Mouse (Mus musculus): ENCODE data around the gene Fbxl19. TPM values are rescaled to one million over a fixed set of nuclear protein-coding genes. Genes with fewer than 3 reads are reported as not detected.
A peak's percentile ranks its signal among the peaks of the same experiment; 100 is the strongest.
"Not testable (repeated sequence)": the region's sequence is repeated elsewhere in the genome, so short reads cannot be mapped to it uniquely, and the experiment has no call there.

Fbxl19 gene
- polyA plus RNA-seq, 1 experiment from 2014 or later, result 7.2 TPM

GRCm38 (mm10) chr7:127768997-127769593 lies 24.8 kb downstream of the Fbxl19 start:
- Histone ChIP-seq H3K4me3 (ENCODE audit: low read depth, low read length) (peak overlapping the region; percentile 38), H3K9me3 (replicated peaks; ENCODE audit: control insufficient read depth, low read length) (no peaks in the 10 kb centered on the region), H3K4me1 (ENCODE audit: control insufficient read depth, insufficient read depth, low read length) (peaks cover 21% of the 10 kb centered on the region; the same call in 1 of the 2 replicates), H3K36me3 (ENCODE audit: control insufficient read depth, insufficient read depth, low read length) (peaks cover 44% of the 10 kb centered on the region), H3K4me2 (ENCODE audit: low read length) (peak overlapping the region; percentile 80), H3K27ac (ENCODE audit: low read depth, low read length) (peak overlapping the region; percentile 52; the same call in 1 of the 2 replicates), H3K27me3 (replicated peaks; ENCODE audit: control insufficient read depth, insufficient read depth, low read length) (no peaks in the 10 kb centered on the region), H3K9ac (ENCODE audit: low read length) (peak overlapping the region; percentile 73; the same call in 1 of the 2 replicates)
- 0% methylated on average over 16 of the region's 16 CpGs for WGBS
- ATAC-seq, result peak; percentile 90
- DNase-seq (ENCODE audit: low spot score), result peak; percentile 98

- peak within 1 kb of the TSS; percentile 73 for H3K9ac ChIP-seq (ENCODE audit: low read length)
- H3K4me1 ChIP-seq (ENCODE audit: control insufficient read depth, insufficient read depth, low read length), result peaks cover 21% of the 10 kb centered on the region; the same call in 1 of the 2 replicates
- H3K27me3 ChIP-seq (replicated peaks; ENCODE audit: control insufficient read depth, insufficient read depth, low read length), result no peaks in the 10 kb centered on the region
- peak within 1 kb of the TSS; percentile 52; the same call in 1 of the 2 replicates for H3K27ac ChIP-seq (ENCODE audit: low read depth, low read length)
- peaks cover 38% of the 10 kb centered on the region for H3K36me3 ChIP-seq (ENCODE audit: control insufficient read depth, insufficient read depth, low read length)
- H3K9me3 ChIP-seq (replicated peaks; ENCODE audit: control insufficient read depth, low read length), result no peaks in the 10 kb centered on the region
- under 1% methylated on average over 24 of the region's 24 CpGs for WGBS
- ATAC-seq, result peak; percentile 75
- H3K4me3 ChIP-seq (ENCODE audit: low read depth, low read length), result peak within 1 kb of the TSS; percentile 38
- peak within 1 kb of the TSS; percentile 80 for H3K4me2 ChIP-seq (ENCODE audit: low read length)
- peak; percentile 75 for DNase-seq (ENCODE audit: low spot score)
These were observed 25.3 kb downstream of the Fbxl19 start, which contains the start of gene Orai3 for GRCm38 (mm10) chr7:127769651-127770038. Orai3 (plus strand) TSS chr7:127769815.

GRCm38 (mm10) chr7:127770039-127770905 lies 25.9 kb downstream of the Fbxl19 start:
- peak overlapping the region; percentile 80 for H3K4me2 ChIP-seq (ENCODE audit: low read length)
- no peaks in the 10 kb centered on the region for H3K9me3 ChIP-seq (replicated peaks; ENCODE audit: control insufficient read depth, low read length)
- ATAC-seq, result peak; percentile 21
- DNase-seq (ENCODE audit: low spot score), result peak; percentile 31
- peak overlapping the region; percentile 52; the same call in 1 of the 2 replicates for H3K27ac ChIP-seq (ENCODE audit: low read depth, low read length)
- WGBS, result 8% methylated on average over 27 of the region's 27 CpGs
- peaks cover 21% of the 10 kb centered on the region; the same call in 1 of the 2 replicates for H3K4me1 ChIP-seq (ENCODE audit: control insufficient read depth, insufficient read depth, low read length)
- H3K9ac ChIP-seq (ENCODE audit: low read length), result peak overlapping the region; percentile 73
- H3K36me3 ChIP-seq (ENCODE audit: control insufficient read depth, insufficient read depth, low read length), result peaks cover 32% of the 10 kb centered on the region
- peak overlapping the region; percentile 38 for H3K4me3 ChIP-seq (ENCODE audit: low read depth, low read length)
- H3K27me3 ChIP-seq (replicated peaks; ENCODE audit: control insufficient read depth, insufficient read depth, low read length), result no peaks in the 10 kb centered on the region

- H3K36me3 ChIP-seq (ENCODE audit: control insufficient read depth, insufficient read depth, low read length), result peaks cover 22% of the 10 kb centered on the region
- H3K4me3 ChIP-seq (ENCODE audit: low read depth, low read length), result no peak overlapping the region
- WGBS, result 74% methylated on average over 5 of the region's 5 CpGs
- ATAC-seq (no peak), DNase-seq (ENCODE audit: low spot score) (peak; percentile 11)
- no peaks in the 10 kb centered on the region for H3K9me3 ChIP-seq (replicated peaks; ENCODE audit: control insufficient read depth, low read length)
- H3K27ac ChIP-seq (ENCODE audit: low read depth, low read length), result no peak overlapping the region
- H3K4me1 ChIP-seq (ENCODE audit: control insufficient read depth, insufficient read depth, low read length), result peaks cover 21% of the 10 kb centered on the region; the same call in 1 of the 2 replicates
- no peak overlapping the region for H3K9ac ChIP-seq (ENCODE audit: low read length)
- H3K4me2 ChIP-seq (ENCODE audit: low read length), result peak overlapping the region; percentile 80; the same call in 1 of the 2 replicates
- no peaks in the 10 kb centered on the region for H3K27me3 ChIP-seq (replicated peaks; ENCODE audit: control insufficient read depth, insufficient read depth, low read length)
These were observed 26.9 kb downstream of the Fbxl19 start for GRCm38 (mm10) chr7:127771262-127771661.

GRCm38 (mm10) chr7:127772080-127772479 lies 27.7 kb downstream of the Fbxl19 start:
- ATAC-seq (no peak), DNase-seq (ENCODE audit: low spot score) (no peak)
- Histone ChIP-seq H3K9ac (ENCODE audit: low read length) (no peak overlapping the region), H3K27me3 (replicated peaks; ENCODE audit: control insufficient read depth, insufficient read depth, low read length) (no peaks in the 10 kb centered on the region), H3K4me3 (ENCODE audit: low read depth, low read length) (no peak overlapping the region), H3K4me1 (ENCODE audit: control insufficient read depth, insufficient read depth, low read length) (peaks cover 21% of the 10 kb centered on the region; the same call in 1 of the 2 replicates), H3K27ac (ENCODE audit: low read depth, low read length) (no peak overlapping the region), H3K36me3 (ENCODE audit: control insufficient read depth, insufficient read depth, low read length) (peaks cover 14% of the 10 kb centered on the region), H3K4me2 (ENCODE audit: low read length) (no peak overlapping the region), H3K9me3 (replicated peaks; ENCODE audit: control insufficient read depth, low read length) (no peaks in the 10 kb centered on the region)
- 96% methylated on average over 3 of the region's 3 CpGs for WGBS

- H3K9me3 ChIP-seq (replicated peaks; ENCODE audit: control insufficient read depth, low read length), result no peaks in the 10 kb centered on the region
- DNase-seq (ENCODE audit: low spot score) (no peak), ATAC-seq (no peak)
- peaks cover 9% of the 10 kb centered on the region for H3K36me3 ChIP-seq (ENCODE audit: control insufficient read depth, insufficient read depth, low read length)
- H3K4me2 ChIP-seq (ENCODE audit: low read length), result no peak overlapping the region
- no peak overlapping the region for H3K4me3 ChIP-seq (ENCODE audit: low read depth, low read length)
- no peaks in the 10 kb centered on the region for H3K27me3 ChIP-seq (replicated peaks; ENCODE audit: control insufficient read depth, insufficient read depth, low read length)
- H3K4me1 ChIP-seq (ENCODE audit: control insufficient read depth, insufficient read depth, low read length), result peaks cover 21% of the 10 kb centered on the region; the same call in 1 of the 2 replicates
- 96% methylated on average over 1 of the region's 1 CpGs for WGBS
- H3K9ac ChIP-seq (ENCODE audit: low read length), result no peak overlapping the region
- no peak overlapping the region for H3K27ac ChIP-seq (ENCODE audit: low read depth, low read length)
These were observed 28.2 kb downstream of the Fbxl19 start for GRCm38 (mm10) chr7:127772557-127772956.

- Histone ChIP-seq H3K27me3 (replicated peaks; ENCODE audit: control insufficient read depth, insufficient read depth, low read length) (no peaks in the 10 kb centered on the region), H3K9ac (ENCODE audit: low read length) (no peak overlapping the region), H3K9me3 (replicated peaks; ENCODE audit: control insufficient read depth, low read length) (no peaks in the 10 kb centered on the region), H3K27ac (ENCODE audit: low read depth, low read length) (no peak overlapping the region), H3K4me1 (ENCODE audit: control insufficient read depth, insufficient read depth, low read length) (peaks cover 28% of the 10 kb centered on the region), H3K4me3 (ENCODE audit: low read depth, low read length) (no peak overlapping the region), H3K4me2 (ENCODE audit: low read length) (no peak overlapping the region), H3K36me3 (ENCODE audit: control insufficient read depth, insufficient read depth, low read length) (peaks cover 4% of the 10 kb centered on the region; the same call in 1 of the 2 replicates)
- WGBS, result 48% methylated on average over 9 of the region's 9 CpGs
- ATAC-seq, result no peak
- DNase-seq (ENCODE audit: low spot score), result peak; percentile 75
These were observed 29.5 kb downstream of the Fbxl19 start for GRCm38 (mm10) chr7:127773664-127774384.

GRCm38 (mm10) chr7:127775837-127776236 lies 31.5 kb downstream of the Fbxl19 start:
- 77% methylated on average over 7 of the region's 7 CpGs for WGBS
- not testable (repeated sequence) for H3K9me3 ChIP-seq (replicated peaks; ENCODE audit: control insufficient read depth, low read length); H3K27me3 ChIP-seq (replicated peaks; ENCODE audit: control insufficient read depth, insufficient read depth, low read length); DNase-seq (ENCODE audit: low spot score); ATAC-seq
- Histone ChIP-seq H3K4me2 (ENCODE audit: low read length) (peak overlapping the region; percentile 82), H3K4me3 (ENCODE audit: low read depth, low read length) (peak overlapping the region; percentile 96), H3K9ac (ENCODE audit: low read length) (peak overlapping the region; percentile 90), H3K36me3 (ENCODE audit: control insufficient read depth, insufficient read depth, low read length) (peaks cover 24% of the 10 kb centered on the region), H3K4me1 (ENCODE audit: control insufficient read depth, insufficient read depth, low read length) (peaks cover 11% of the 10 kb centered on the region), H3K27ac (ENCODE audit: low read depth, low read length) (peak overlapping the region; percentile 96; the same call in 1 of the 2 replicates)
